Mouse (Mus musculus): ENCODE results near the gene Depdc1b.
A peak's percentile ranks its signal among the peaks of the same experiment; 100 is the strongest.

- TF ChIP-seq POLR2A (IDR thresholded peaks at IDR 0.05; ENCODE audit: low read depth, low read length) = no peak
- TF ChIP-seq CTCF (conservative IDR thresholded peaks at IDR 0.05; ENCODE audit: insufficient read depth, insufficient read length, low read depth, low read length) = peak; percentile 86
These were observed 74.4 kb downstream of the Depdc1b start for GRCm38 (mm10) chr13:108390565-108390964.
